Mouse (Mus musculus) myocyte (in vitro differentiated cells): ENCODE data around the gene Arhgap17.

Experiments
- CEBPB ChIP-seq: IDR thresholded peaks from 2 replicates; pipeline ENCODE4 v1.6.1; 2011; ENCODE audit warnings: mild to moderate bottlenecking, moderate library complexity; ENCODE audit not compliant: poor library complexity, insufficient read depth, severe bottlenecking
- MYOD1 ChIP-seq, 3 experiments: IDR thresholded peaks; one replicate each; pipeline ENCODE4 v1.6.1; 2011; ENCODE audit warnings: control low read depth in 2 of 3, low read depth in 2 of 3, mild to moderate bottlenecking in 2 of 3, moderate library complexity in 1 of 3; ENCODE audit not compliant: insufficient read length in 2 of 3, control insufficient read depth in 1 of 3
- POLR2A ChIP-seq: IDR thresholded peaks from one replicate; pipeline ENCODE4 v1.6.1; 2011; ENCODE audit warnings: low read depth, mild to moderate bottlenecking, control low read depth, moderate library complexity; ENCODE audit not compliant: insufficient read length
- POLR2AphosphoS2 ChIP-seq: IDR thresholded peaks from one replicate; pipeline ENCODE4 v1.6.1; 2011; ENCODE audit warnings: low read depth, control low read depth; ENCODE audit not compliant: insufficient read length
- SRF ChIP-seq: IDR thresholded peaks from one replicate; pipeline ENCODE4 v1.6.1; 2011; ENCODE audit warnings: low read depth; ENCODE audit not compliant: control insufficient read depth, insufficient read length
- TCF12 ChIP-seq: IDR thresholded peaks from one replicate; pipeline ENCODE4 v1.6.1; 2011; ENCODE audit warnings: mild to moderate bottlenecking, control low read depth; ENCODE audit not compliant: poor library complexity, insufficient read depth, severe bottlenecking
- USF1 ChIP-seq: IDR thresholded peaks from one replicate; pipeline ENCODE4 v1.6.1; 2011; ENCODE audit warnings: low read depth, mild to moderate bottlenecking, control low read depth, moderate library complexity

GRCm38 (mm10) chr7:123365876-123366741 is 3.6 kb downstream of the Arhgap17 start:
- TF ChIP-seq POLR2A = no peak
- TF ChIP-seq TCF12 = no peak
- TF ChIP-seq SRF = no peak
- TF ChIP-seq MYOD1 (IDR thresholded peaks at IDR 0.05; ENCODE audit: control insufficient read depth in 1 of 3, insufficient read length in 2 of 3, low read depth in 2 of 3) = no peak
- TF ChIP-seq POLR2AphosphoS2 = no peak
- TF ChIP-seq USF1 = no peak
- no peak for TF ChIP-seq CEBPB
